Mouse (Mus musculus) myocyte (in vitro differentiated cells): Measurements from ENCODE around the gene 3110082J24Rik. TPM values are rescaled to one million over a fixed set of nuclear protein-coding genes. Genes with fewer than 3 reads are reported as not detected.
A peak's percentile ranks its signal among the peaks of the same experiment; 100 is the strongest.

Source experiments
- H3K27me3 ChIP-seq: one replicate; pipeline ENCODE4 v1.6.1; 2011; ENCODE audit not compliant: control insufficient read depth, insufficient read depth, insufficient read length
- H3K36me3 ChIP-seq: one replicate; pipeline ENCODE4 v1.6.1; 2011; ENCODE audit not compliant: control insufficient read depth, insufficient read depth
- H3K4me2 ChIP-seq: one replicate; pipeline ENCODE4 v1.6.1; 2011; ENCODE audit warnings: low read depth, control low read depth
- H3K4me3 ChIP-seq: one replicate; pipeline ENCODE4 v1.5.1; 2011; ENCODE audit warnings: mild to moderate bottlenecking, control low read depth, moderate library complexity
- H3K79me2 ChIP-seq: one replicate; pipeline ENCODE4 v1.6.1; 2011; ENCODE audit not compliant: control insufficient read depth, insufficient read depth
- H3ac ChIP-seq: one replicate; pipeline ENCODE4 v1.6.1; 2011; ENCODE audit not compliant: control insufficient read depth, insufficient read length
- CEBPB ChIP-seq: IDR thresholded peaks from 2 replicates; pipeline ENCODE4 v1.6.1; 2011; ENCODE audit warnings: mild to moderate bottlenecking, moderate library complexity; ENCODE audit not compliant: poor library complexity, insufficient read depth, severe bottlenecking
- E2F4 ChIP-seq: IDR thresholded peaks from one replicate; pipeline ENCODE4 v1.6.1; 2011; ENCODE audit warnings: mild to moderate bottlenecking, control low read depth, moderate library complexity; ENCODE audit not compliant: insufficient read depth
- MAX ChIP-seq: IDR thresholded peaks from one replicate; pipeline ENCODE4 v1.6.1; 2011; ENCODE audit warnings: low read depth, mild to moderate bottlenecking, control low read depth
- MYOD1 ChIP-seq, 3 experiments: IDR thresholded peaks; one replicate each; pipeline ENCODE4 v1.6.1; 2011; ENCODE audit warnings: control low read depth in 2 of 3, low read depth in 2 of 3, mild to moderate bottlenecking in 2 of 3, moderate library complexity in 1 of 3; ENCODE audit not compliant: insufficient read length in 2 of 3, control insufficient read depth in 1 of 3
- MYOG ChIP-seq, 3 experiments: IDR thresholded peaks; one replicate each; pipeline ENCODE4 v1.6.1; 2011; ENCODE audit warnings: control low read depth in 2 of 3, low read depth in 2 of 3, mild to moderate bottlenecking in 2 of 3; ENCODE audit not compliant: insufficient read length in 2 of 3, control insufficient read depth in 1 of 3, insufficient read depth in 1 of 3
- POLR2A ChIP-seq: IDR thresholded peaks from one replicate; pipeline ENCODE4 v1.6.1; 2011; ENCODE audit warnings: low read depth, mild to moderate bottlenecking, control low read depth, moderate library complexity; ENCODE audit not compliant: insufficient read length
- POLR2AphosphoS2 ChIP-seq: IDR thresholded peaks from one replicate; pipeline ENCODE4 v1.6.1; 2011; ENCODE audit warnings: low read depth, control low read depth; ENCODE audit not compliant: insufficient read length
- REST ChIP-seq: IDR thresholded peaks from one replicate; pipeline ENCODE4 v1.6.1; 2011; ENCODE audit warnings: mild to moderate bottlenecking, control low read depth, moderate library complexity; ENCODE audit not compliant: insufficient read depth, insufficient read length
- SRF ChIP-seq: IDR thresholded peaks from one replicate; pipeline ENCODE4 v1.6.1; 2011; ENCODE audit warnings: low read depth; ENCODE audit not compliant: control insufficient read depth, insufficient read length
- TCF12 ChIP-seq: IDR thresholded peaks from one replicate; pipeline ENCODE4 v1.6.1; 2011; ENCODE audit warnings: mild to moderate bottlenecking, control low read depth; ENCODE audit not compliant: poor library complexity, insufficient read depth, severe bottlenecking
- TCF3 ChIP-seq: IDR thresholded peaks from one replicate; pipeline ENCODE4 v1.6.1; 2011; ENCODE audit warnings: low read depth, control low read depth; ENCODE audit not compliant: insufficient read length
- USF1 ChIP-seq: IDR thresholded peaks from one replicate; pipeline ENCODE4 v1.6.1; 2011; ENCODE audit warnings: low read depth, mild to moderate bottlenecking, control low read depth, moderate library complexity
- polyA plus RNA-seq: library from polyadenylated mRNA; unstranded; fragments of >200 nt; fragmentation: generic; extraction: Trizol; gene quantifications from one replicate; pipeline ENCODE4 v1.2.1, GENCODE M21; 2012; ENCODE audit warnings: missing spikeins

Gene 3110082J24Rik
- 0.08 TPM for polyA plus RNA-seq

GRCm38 (mm10) chr5:30105668-30106300 lies at the start of gene 3110082J24Rik:
TSS of gene 3110082J24Rik (minus strand) at chr5:30106086.
- Histone ChIP-seq H3K79me2 (no peaks in the 10 kb centered on the region), H3K27me3 (peaks cover 38% of the 10 kb centered on the region), H3K4me2 (peak within 1 kb of the TSS; percentile 62), H3K4me3 (no peak within 1 kb of the TSS), H3ac (peak within 1 kb of the TSS; percentile 25), H3K36me3 (no peaks in the 10 kb centered on the region)
- TF ChIP-seq USF1 (no peak), SRF (no peak), E2F4 (no peak)

GRCm38 (mm10) chr5:30155395-30155792 lies 49.5 kb upstream of the 3110082J24Rik start:
- Histone ChIP-seq H3K4me2 (peak overlapping the region; percentile 80), H3K4me3 (peak overlapping the region; percentile 97), H3K36me3 (no peaks in the 10 kb centered on the region), H3K27me3 (no peaks in the 10 kb centered on the region), H3K79me2 (peaks cover 84% of the 10 kb centered on the region), H3ac (peak overlapping the region; percentile 88)
- no peak for TF ChIP-seq MAX
- TF ChIP-seq POLR2AphosphoS2, result no peak
- no peak for TF ChIP-seq USF1
- no peak for TF ChIP-seq MYOG (IDR thresholded peaks at IDR 0.05; ENCODE audit: control insufficient read depth in 1 of 3, insufficient read depth in 1 of 3, insufficient read length in 2 of 3, low read depth in 2 of 3)

- peak within 1 kb of the TSS; percentile 80 for H3K4me2 ChIP-seq
- peak within 1 kb of the TSS; percentile 97 for H3K4me3 ChIP-seq
- H3K36me3 ChIP-seq, result no peaks in the 10 kb centered on the region
- H3K27me3 ChIP-seq, result no peaks in the 10 kb centered on the region
- TF ChIP-seq POLR2AphosphoS2 (peak; percentile 88), CEBPB (no peak), MYOG (IDR thresholded peaks at IDR 0.05; ENCODE audit: control insufficient read depth in 1 of 3, insufficient read depth in 1 of 3, insufficient read length in 2 of 3, low read depth in 2 of 3) (no peak), MAX (peak; percentile 100), REST (no peak), MYOD1 (IDR thresholded peaks at IDR 0.05; ENCODE audit: control insufficient read depth in 1 of 3, insufficient read length in 2 of 3, low read depth in 2 of 3) (no peak), POLR2A (peak; percentile 82), TCF12 (no peak), USF1 (no peak), E2F4 (no peak), SRF (peak; percentile 25)
- H3ac ChIP-seq, result peak within 1 kb of the TSS; percentile 88
- H3K79me2 ChIP-seq, result peaks cover 89% of the 10 kb centered on the region
These were observed 48.8 kb upstream of the 3110082J24Rik start, which contains the start of the genes Hadha and Hadhb for GRCm38 (mm10) chr5:30154474-30155394. TSS of gene Hadha (minus strand) at chr5:30155162. TSS of gene Hadhb (plus strand) at chr5:30155248.

- TF ChIP-seq TCF12, result no peak
- no peak for TF ChIP-seq MYOG (IDR thresholded peaks at IDR 0.05; ENCODE audit: control insufficient read depth in 1 of 3, insufficient read depth in 1 of 3, insufficient read length in 2 of 3, low read depth in 2 of 3)
- no peak for TF ChIP-seq MYOD1 (IDR thresholded peaks at IDR 0.05; ENCODE audit: control insufficient read depth in 1 of 3, insufficient read length in 2 of 3, low read depth in 2 of 3)
- TF ChIP-seq SRF, result no peak
- TF ChIP-seq REST, result no peak
- TF ChIP-seq USF1, result no peak
- no peak for TF ChIP-seq E2F4
- no peak for TF ChIP-seq POLR2A
- no peak for TF ChIP-seq POLR2AphosphoS2
- no peak for TF ChIP-seq MAX
- no peak for TF ChIP-seq CEBPB
- TF ChIP-seq TCF3, result no peak
- peak overlapping the region; percentile 97 for H3K4me3 ChIP-seq
- H3K36me3 ChIP-seq, result no peaks in the 10 kb centered on the region
- H3K4me2 ChIP-seq, result peak overlapping the region; percentile 78
- H3K79me2 ChIP-seq, result peaks cover 83% of the 10 kb centered on the region
- H3K27me3 ChIP-seq, result no peaks in the 10 kb centered on the region
- peak overlapping the region; percentile 88 for H3ac ChIP-seq
These were observed 48.1 kb upstream of the 3110082J24Rik start for GRCm38 (mm10) chr5:30154013-30154412.

- H3K36me3 ChIP-seq, result no peaks in the 10 kb centered on the region
- peak overlapping the region; percentile 78 for H3K4me2 ChIP-seq
- TF ChIP-seq E2F4 (no peak), TCF12 (no peak), POLR2A (no peak), SRF (no peak), MAX (no peak), REST (no peak), TCF3 (no peak), USF1 (no peak), POLR2AphosphoS2 (no peak), MYOG (IDR thresholded peaks at IDR 0.05; ENCODE audit: control insufficient read depth in 1 of 3, insufficient read depth in 1 of 3, insufficient read length in 2 of 3, low read depth in 2 of 3) (no peak)
- H3K27me3 ChIP-seq, result no peaks in the 10 kb centered on the region
- H3ac ChIP-seq, result no peak overlapping the region
- peaks cover 82% of the 10 kb centered on the region for H3K79me2 ChIP-seq
- H3K4me3 ChIP-seq, result no peak overlapping the region
These were observed 47.3 kb upstream of the 3110082J24Rik start for GRCm38 (mm10) chr5:30153222-30153621.
